Mouse (Mus musculus): ENCODE data around the gene Smtnl2. TPM values are rescaled to one million over a fixed set of nuclear protein-coding genes. Genes with fewer than 3 reads are reported as not detected.
A peak's percentile ranks its signal among the peaks of the same experiment; 100 is the strongest.
"Not testable (repeated sequence)": the region's sequence is repeated elsewhere in the genome, so short reads cannot be mapped to it uniquely, and the experiment has no call there.

Gene Smtnl2
- total and polyA plus RNA-seq, 3 experiments, result 12.7 to 14.3 (median 13.1) TPM

- 30% methylated on average over 8 of the region's 8 CpGs for WGBS
- no peak for TF ChIP-seq POLR2A (IDR thresholded peaks at IDR 0.05; ENCODE audit: insufficient read depth, low read depth, low read length)
- TF ChIP-seq EP300 (IDR thresholded peaks at IDR 0.05; ENCODE audit: insufficient read depth, low read depth, low read length), result no peak
- TF ChIP-seq CTCF (IDR thresholded peaks at IDR 0.05), result peak; percentile 78
- Histone ChIP-seq H3K79me2 (replicated peaks; ENCODE audit: control insufficient read depth, insufficient read depth, low read length) (no peaks in the 10 kb centered on the region), H3K27ac (no peak overlapping the region), H3K9ac (ENCODE audit: low read depth, low read length) (no peak overlapping the region), H3K27me3 (ENCODE audit: control insufficient read depth, insufficient read depth, low read length) (no peaks in the 10 kb centered on the region), H3K36me3 (ENCODE audit: control insufficient read depth, insufficient read depth, low read length) (no peaks in the 10 kb centered on the region), H3K4me3 (no peak overlapping the region), H3K4me1 (ENCODE audit: control insufficient read depth, insufficient read depth, low read length) (peaks cover 3% of the 10 kb centered on the region)
- DNase-seq, result peak; percentile 16 to 27
- intact Hi-C loops (cut with DNase I), result loop anchor here (2.0 kb wide), 1 partner anchor 85 kb away; no protein-coding TSS in a partner anchor
These were observed 67.6 kb downstream of the Smtnl2 start for GRCm38 (mm10) chr11:72343904-72344303.

DNA sequence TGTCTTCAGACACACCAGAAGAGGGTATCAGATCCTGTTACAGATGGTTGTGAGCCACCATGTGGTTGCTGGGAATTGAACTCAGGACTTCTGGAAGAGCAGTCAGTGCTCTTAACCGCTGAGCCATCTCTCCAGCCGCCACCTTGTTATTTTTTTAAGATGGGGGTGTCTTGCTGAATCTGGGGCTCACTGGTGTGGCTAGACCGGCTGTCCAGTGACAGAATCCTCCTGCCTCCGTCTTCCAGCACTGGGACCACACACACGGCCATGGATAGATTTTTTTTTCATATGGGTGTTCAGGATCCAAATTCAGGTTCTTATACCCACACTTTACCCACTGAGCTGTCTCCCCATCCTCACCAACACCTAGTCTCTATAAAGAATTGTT is 68.3 kb downstream of the Smtnl2 start:
- not testable (repeated sequence) for H3K79me2 ChIP-seq (replicated peaks; ENCODE audit: control insufficient read depth, insufficient read depth, low read length); H3K27me3 ChIP-seq (ENCODE audit: control insufficient read depth, insufficient read depth, low read length); H3K36me3 ChIP-seq (ENCODE audit: control insufficient read depth, insufficient read depth, low read length); H3K9ac ChIP-seq (ENCODE audit: low read depth, low read length); H3K27ac ChIP-seq; DNase-seq; H3K4me1 ChIP-seq (ENCODE audit: control insufficient read depth, insufficient read depth, low read length); H3K4me3 ChIP-seq
- intact Hi-C loops (cut with DNase I), result loop anchor here (2.0 kb wide), 1 partner anchor 86 kb away; no protein-coding TSS in a partner anchor
- 95% methylated on average over 5 of the region's 5 CpGs for WGBS

DNA sequence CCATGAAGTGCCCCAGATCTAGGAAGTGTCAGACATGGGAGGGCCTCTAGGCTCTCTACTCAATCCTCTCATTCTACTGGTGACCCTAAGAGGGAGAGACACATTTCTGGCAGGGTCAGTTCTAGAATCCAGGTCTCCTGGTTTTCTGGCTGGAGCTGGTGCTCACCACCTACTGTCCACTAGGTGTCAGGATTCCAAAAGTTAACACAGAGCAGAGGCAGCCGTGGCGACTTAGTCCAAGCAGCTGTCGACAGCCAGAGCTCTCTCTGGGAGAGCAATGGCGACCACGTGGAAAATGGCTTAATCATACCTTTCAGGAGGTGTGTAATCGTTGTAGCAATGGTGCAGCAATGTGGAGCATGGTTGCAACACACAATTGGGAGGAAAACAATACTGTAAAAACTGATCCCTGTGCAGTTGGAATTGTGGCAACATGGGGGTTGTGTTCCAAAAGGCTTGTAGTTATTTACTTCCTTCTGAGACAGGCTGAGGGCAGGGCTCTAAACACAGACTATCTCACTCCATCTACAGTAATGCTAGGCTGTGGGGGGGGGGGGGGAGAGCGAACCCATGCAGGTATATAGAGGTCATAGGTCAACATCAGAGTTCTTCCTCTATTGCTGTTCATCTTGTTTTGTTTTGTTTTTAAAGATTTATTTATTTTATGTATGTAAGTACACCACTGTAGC is 68.8 kb downstream of the Smtnl2 start:
- 10% methylated on average over 7 of the region's 7 CpGs for WGBS
- TF ChIP-seq POLR2A (IDR thresholded peaks at IDR 0.05; ENCODE audit: insufficient read depth, low read depth, low read length) (no peak), CTCF (IDR thresholded peaks at IDR 0.05) (peak; percentile 89), EP300 (IDR thresholded peaks at IDR 0.05; ENCODE audit: insufficient read depth, low read depth, low read length) (peak; percentile 66; the same call in 1 of the 2 replicates)
- peaks cover 1% of the 10 kb centered on the region; the same call in 1 of the 2 replicates for H3K4me1 ChIP-seq (ENCODE audit: control insufficient read depth, insufficient read depth, low read length)
- H3K9ac ChIP-seq (ENCODE audit: low read depth, low read length), result no peak overlapping the region
- H3K79me2 ChIP-seq (replicated peaks; ENCODE audit: control insufficient read depth, insufficient read depth, low read length), result no peaks in the 10 kb centered on the region
- DNase-seq, result peak; percentile 58 to 60
- H3K36me3 ChIP-seq (ENCODE audit: control insufficient read depth, insufficient read depth, low read length), result no peaks in the 10 kb centered on the region
- no peak overlapping the region for H3K27ac ChIP-seq
- no peak overlapping the region for H3K4me3 ChIP-seq
- no peaks in the 10 kb centered on the region for H3K27me3 ChIP-seq (ENCODE audit: control insufficient read depth, insufficient read depth, low read length)
- intact Hi-C loops (cut with DNase I), result loop anchor here (1.0 to 2.0 kb wide), 2 partner anchors 86 to 222 kb away; no protein-coding TSS in a partner anchor

DNA sequence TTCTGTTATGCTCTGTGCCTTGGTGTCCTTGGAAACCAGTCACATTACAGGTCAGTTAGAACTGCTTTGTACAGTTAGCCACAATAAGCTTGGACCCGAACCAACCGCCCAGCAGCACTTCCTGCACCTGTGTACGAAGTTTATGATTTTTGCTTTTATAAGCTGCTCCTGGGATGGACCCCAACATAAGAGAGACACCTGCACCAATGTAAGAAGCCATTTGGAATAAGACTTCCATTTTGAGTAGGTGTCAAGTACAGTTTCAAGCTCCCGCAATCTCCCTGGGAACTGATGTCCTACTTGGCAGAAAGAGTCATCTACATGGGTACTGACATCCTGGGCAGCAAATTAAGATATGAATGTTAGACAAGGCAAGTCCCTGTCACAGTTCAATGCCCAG is 71.8 kb downstream of the Smtnl2 start:
- Histone ChIP-seq H3K4me3 (no peak overlapping the region), H3K36me3 (ENCODE audit: control insufficient read depth, insufficient read depth, low read length) (no peaks in the 10 kb centered on the region), H3K27me3 (ENCODE audit: control insufficient read depth, insufficient read depth, low read length) (no peaks in the 10 kb centered on the region), H3K79me2 (replicated peaks; ENCODE audit: control insufficient read depth, insufficient read depth, low read length) (no peaks in the 10 kb centered on the region), H3K4me1 (ENCODE audit: control insufficient read depth, insufficient read depth, low read length) (peaks cover 1% of the 10 kb centered on the region; the same call in 1 of the 2 replicates), H3K27ac (no peak overlapping the region), H3K9ac (ENCODE audit: low read depth, low read length) (no peak overlapping the region)
- 67% methylated on average over 4 of the region's 4 CpGs for WGBS
- TF ChIP-seq POLR2A (IDR thresholded peaks at IDR 0.05; ENCODE audit: insufficient read depth, low read depth, low read length) (no peak), CTCF (IDR thresholded peaks at IDR 0.05) (no peak), EP300 (IDR thresholded peaks at IDR 0.05; ENCODE audit: insufficient read depth, low read depth, low read length) (no peak)
- DNase-seq, result no peak
- intact Hi-C loops (cut with DNase I), result no loop called here

Small RNA genes lying within 50 kb of the gene (microRNA-seq; reads per million reads assigned to microRNA genes)
- gene Mir6338, result 0 reads per million in 2 experiments

Other genes starting within 250 kb of the Smtnl2 start
- under 1 TPM; 0.13 to 0.25 TPM for gene Gm43951, start 204.9 kb downstream of the Smtnl2 start, total RNA-seq (2021)
- 0.14 and 0.18 TPM in 2 replicates for gene Gm43951, start 204.9 kb downstream of the Smtnl2 start, polyA plus RNA-seq (2012; rRNA removed)
- 1 to 10 TPM; 2.0 to 2.3 TPM for gene 4933427D14Rik, start 204.3 kb downstream of the Smtnl2 start, total RNA-seq (2021)
- gene 4933427D14Rik, start 204.3 kb downstream of the Smtnl2 start, polyA plus RNA-seq (2012; rRNA removed), result 2.0 and 2.8 TPM in 2 replicates
- 10 to 100 TPM; 39.0 to 43.7 TPM for gene Txndc17, start 204.2 kb downstream of the Smtnl2 start, total RNA-seq (2021)
- gene Txndc17, start 204.2 kb downstream of the Smtnl2 start, polyA plus RNA-seq (2012; rRNA removed), result 37.6 and 50.9 TPM in 2 replicates
- 10 to 100 TPM in 1 of 2 experiments, 1 to 10 TPM in 1; 9.6 to 10.9 TPM for gene Med31, start 196.1 kb downstream of the Smtnl2 start, total RNA-seq (2021)
- gene Med31, start 196.1 kb downstream of the Smtnl2 start, polyA plus RNA-seq (2012; rRNA removed), result 9.1 and 10.8 TPM in 2 replicates
- not detected for gene Slc13a5, start 144.5 kb downstream of the Smtnl2 start, total RNA-seq (2021)
- gene Slc13a5, start 144.5 kb downstream of the Smtnl2 start, polyA plus RNA-seq (2012; rRNA removed), result 0.06 and 0.09 TPM in 2 replicates
- gene Xaf1, start 110.1 kb downstream of the Smtnl2 start, total RNA-seq (2021), result 10 to 100 TPM in 1 of 2 experiments, 1 to 10 TPM in 1; 9.7 to 10.6 TPM
- gene Xaf1, start 110.1 kb downstream of the Smtnl2 start, polyA plus RNA-seq (2012; rRNA removed), result 21.8 and 52.4 TPM in 2 replicates
- gene Fbxo39, start 97.3 kb downstream of the Smtnl2 start, total RNA-seq (2021), result not detected
- gene Fbxo39, start 97.3 kb downstream of the Smtnl2 start, polyA plus RNA-seq (2012; rRNA removed), result 0.23 TPM in 2 replicates
- gene Tekt1, start 49.3 kb downstream of the Smtnl2 start, total RNA-seq (2021), result not detected
- 0.49 TPM in 1 of 2 replicates, not detected in the other for gene Tekt1, start 49.3 kb downstream of the Smtnl2 start, polyA plus RNA-seq (2012; rRNA removed)
- not detected for gene Ggt6, start 23.8 kb upstream of the Smtnl2 start, total RNA-seq (2021)
- 0.20 TPM in 1 of 2 replicates, not detected in the other for gene Ggt6, start 23.8 kb upstream of the Smtnl2 start, polyA plus RNA-seq (2012; rRNA removed)
- 10 to 100 TPM; 42.7 to 46.1 TPM for gene Mybbp1a, start 29.6 kb upstream of the Smtnl2 start, total RNA-seq (2021)
- 21.8 and 30.6 TPM in 2 replicates for gene Mybbp1a, start 29.6 kb upstream of the Smtnl2 start, polyA plus RNA-seq (2012; rRNA removed)
- 1 to 10 TPM; 6.1 to 7.9 TPM for gene Spns2, start 78.2 kb upstream of the Smtnl2 start, total RNA-seq (2021)
- 13.8 and 18.1 TPM in 2 replicates for gene Spns2, start 78.2 kb upstream of the Smtnl2 start, polyA plus RNA-seq (2012; rRNA removed)
- gene Spns3, start 138.8 kb upstream of the Smtnl2 start, total RNA-seq (2021), result not detected
- gene Spns3, start 138.8 kb upstream of the Smtnl2 start, polyA plus RNA-seq (2012; rRNA removed), result 0.20 and 0.31 TPM in 2 replicates
- gene Ube2g1, start 195.6 kb upstream of the Smtnl2 start, total RNA-seq (2021), result 10 to 100 TPM; 53.8 to 65.0 TPM
- gene Ube2g1, start 195.6 kb upstream of the Smtnl2 start, polyA plus RNA-seq (2012; rRNA removed), result 14.0 and 24.5 TPM in 2 replicates

All from heart, adult 2 months (tissue).